Mouse (Mus musculus) MEL (cell line): ENCODE measurements around the gene Sfrp4. TPM values are rescaled to one million over a fixed set of nuclear protein-coding genes. Genes with fewer than 3 reads are reported as not detected.

Experiments used
- DNase-seq: peaks from one replicate; pipeline ENCODE4 v3.0.0; 2011; ENCODE audit warnings: low read depth, low spot score
- H3K27ac ChIP-seq: 2 replicates; pipeline ENCODE4 v1.5.1; 2012; ENCODE audit warnings: low read depth, mild to moderate bottlenecking, control low read depth, low read length, moderate library complexity; ENCODE audit not compliant: control insufficient read depth
- H3K27me3 ChIP-seq, 2 experiments: fragments of 150-350 bp in 1 of 2; sonication (generic) in 1 of 2; 2 replicates each; pipeline ENCODE4 v1.6.1; 2012; ENCODE audit warnings: low read length in 2 of 2, mild to moderate bottlenecking in 2 of 2, improper control_type of control experiment in 1 of 2, moderate library complexity in 1 of 2; ENCODE audit not compliant: insufficient read depth in 2 of 2, control insufficient read depth in 1 of 2
- H3K36me3 ChIP-seq, 2 experiments: 2 replicates each; pipeline ENCODE4 v1.6.1; 2012 to 2014; ENCODE audit warnings: low read length in 2 of 2, improper control_type of control experiment in 1 of 2, inconsistent platforms in 1 of 2, mild to moderate bottlenecking in 1 of 2; ENCODE audit not compliant: insufficient read depth in 2 of 2, control insufficient read depth in 1 of 2
- H3K4me1 ChIP-seq, 2 experiments: fragments of 150-350 bp in 1 of 2; sonication (generic) in 1 of 2; 2 replicates each; pipeline ENCODE4 v1.6.1; 2012; ENCODE audit warnings: low read length in 2 of 2, improper control_type of control experiment in 1 of 2, mild to moderate bottlenecking in 1 of 2; ENCODE audit not compliant: insufficient read depth in 2 of 2, control insufficient read depth in 1 of 2
- H3K4me3 ChIP-seq, 2 experiments: fragments of 150-350 bp in 1 of 2; sonication (generic) in 1 of 2; 2 replicates each; pipeline ENCODE4 v1.5.1; 2012; ENCODE audit warnings: low read depth in 2 of 2, low read length in 2 of 2, mild to moderate bottlenecking in 2 of 2, moderate library complexity in 2 of 2, control low read depth in 1 of 2, improper control_type of control experiment in 1 of 2; ENCODE audit not compliant: control insufficient read depth in 1 of 2, insufficient read depth in 1 of 2
- H3K79me2 ChIP-seq: 2 replicates; pipeline ENCODE4 v1.6.1; 2012; ENCODE audit warnings: mild to moderate bottlenecking, low read length, moderate library complexity; ENCODE audit not compliant: control insufficient read depth, poor library complexity, insufficient read depth
- H3K9ac ChIP-seq: 2 replicates; pipeline ENCODE4 v1.6.1; 2012; ENCODE audit warnings: low read depth, mild to moderate bottlenecking, control low read depth, low read length, moderate library complexity; ENCODE audit not compliant: control insufficient read depth, poor library complexity, severe bottlenecking
- H3K9me3 ChIP-seq: fragments of 150-350 bp; sonication (generic); replicated peaks from 2 replicates; pipeline ENCODE4 v1.6.1; 2012; ENCODE audit warnings: mild to moderate bottlenecking, low read length, improper control_type of control experiment, moderate library complexity; ENCODE audit not compliant: insufficient read depth
- CHD1 ChIP-seq: IDR thresholded peaks from 2 replicates; pipeline ENCODE4 v1.6.1; 2012; ENCODE audit warnings: low read depth, mild to moderate bottlenecking, inconsistent platforms, low read length, improper control_type of control experiment
- CHD2 ChIP-seq: IDR thresholded peaks from 2 replicates; pipeline ENCODE4 v1.6.1; 2011; ENCODE audit warnings: low read length, improper control_type of control experiment
- CTCF ChIP-seq, 3 experiments: IDR thresholded peaks in 2 of 3; conservative IDR thresholded peaks in 1 of 3; 2 replicates each; pipeline ENCODE4 v1.5.1; 2011 to 2012; ENCODE audit warnings: low read length in 3 of 3, low read depth in 2 of 3, mild to moderate bottlenecking in 2 of 3, improper control_type of control experiment in 1 of 3, inconsistent platforms in 1 of 3, mixed read lengths in 1 of 3, moderate library complexity in 1 of 3; ENCODE audit not compliant: control insufficient read depth in 1 of 3, insufficient read depth in 1 of 3, poor library complexity in 1 of 3, severe bottlenecking in 1 of 3
- GATA1 ChIP-seq: IDR thresholded peaks from 2 replicates; pipeline ENCODE4 v1.6.1; 2011; ENCODE audit warnings: low read depth, low read length, improper control_type of control experiment
- JUND ChIP-seq: IDR thresholded peaks from 2 replicates; pipeline ENCODE4 v1.6.1; 2011; ENCODE audit warnings: low read depth, mild to moderate bottlenecking, improper control_type of control experiment, low read length
- KAT2A ChIP-seq: conservative IDR thresholded peaks from 2 replicates; pipeline ENCODE4 v1.6.1; 2012; ENCODE audit warnings: low read depth, low read length, improper control_type of control experiment, inconsistent platforms
- MAX ChIP-seq: IDR thresholded peaks from 2 replicates; pipeline ENCODE4 v1.6.1; 2011; ENCODE audit warnings: low read length, improper control_type of control experiment
- MEF2A ChIP-seq: IDR thresholded peaks from 2 replicates; pipeline ENCODE4 v1.6.1; 2014; ENCODE audit warnings: low read depth, mild to moderate bottlenecking, inconsistent platforms, low read length, improper control_type of control experiment; ENCODE audit not compliant: poor library complexity, insufficient replicate concordance, severe bottlenecking; ENCODE audit errors: extremely low read depth
- MXI1 ChIP-seq: IDR thresholded peaks from 2 replicates; pipeline ENCODE4 v1.6.1; 2011; ENCODE audit warnings: mild to moderate bottlenecking, low read depth, low read length, improper control_type of control experiment
- NRF1 ChIP-seq: IDR thresholded peaks from 2 replicates; pipeline ENCODE4 v1.6.1; 2014; ENCODE audit warnings: low read depth, mild to moderate bottlenecking, inconsistent platforms, low read length, improper control_type of control experiment, moderate library complexity; ENCODE audit not compliant: poor library complexity, insufficient read depth, severe bottlenecking
- RAD21 ChIP-seq: IDR thresholded peaks from 2 replicates; pipeline ENCODE4 v1.6.1; 2011; ENCODE audit warnings: mild to moderate bottlenecking, low read depth, low read length, improper control_type of control experiment
- TAL1 ChIP-seq: IDR thresholded peaks from 2 replicates; pipeline ENCODE4 v1.6.1; 2012; ENCODE audit warnings: mild to moderate bottlenecking, inconsistent platforms, low read length, moderate library complexity, mixed read lengths
- TBP ChIP-seq: IDR thresholded peaks from 2 replicates; pipeline ENCODE4 v1.8.0; 2011; ENCODE audit warnings: low read depth, low read length, improper control_type of control experiment
- TCF12 ChIP-seq: IDR thresholded peaks from 2 replicates; pipeline ENCODE4 v1.6.1; 2014; ENCODE audit warnings: low read depth, mild to moderate bottlenecking, inconsistent platforms, low read length, improper control_type of control experiment, moderate library complexity
- UBTF ChIP-seq: IDR thresholded peaks from 2 replicates; pipeline ENCODE4 v1.6.1; 2012; ENCODE audit warnings: low read depth, mild to moderate bottlenecking, inconsistent platforms, low read length, improper control_type of control experiment, moderate library complexity, borderline replicate concordance; ENCODE audit not compliant: insufficient read depth
- USF1 ChIP-seq: IDR thresholded peaks from 2 replicates; pipeline ENCODE4 v1.6.1; 2014; ENCODE audit warnings: low read depth, mild to moderate bottlenecking, inconsistent platforms, low read length, improper control_type of control experiment, moderate library complexity
- USF2 ChIP-seq, 2 experiments: IDR thresholded peaks; 2 replicates each; pipeline ENCODE4 v1.6.1; 2011 to 2012; ENCODE audit warnings: improper control_type of control experiment in 2 of 2, low read length in 2 of 2, borderline replicate concordance in 1 of 2, inconsistent platforms in 1 of 2, low read depth in 1 of 2, mild to moderate bottlenecking in 1 of 2; ENCODE audit not compliant: insufficient read depth in 1 of 2
- ZKSCAN1 ChIP-seq: IDR thresholded peaks from 2 replicates; pipeline ENCODE4 v1.6.1; 2012; ENCODE audit warnings: low read depth, mild to moderate bottlenecking, inconsistent platforms, low read length, improper control_type of control experiment, moderate library complexity
- polyA plus RNA-seq, 2 experiments: library from polyadenylated mRNA; stranded (reverse) in 1 of 2; unstranded in 1 of 2; fragments of >175 nt in 1 of 2; fragments of >200 nt in 1 of 2; gene quantifications; 2 replicates each; pipeline versions ENCODE4 v1.2.1 to v1.2.4; 2012; ENCODE audit warnings: low replicate concordance in 2 of 2, low read depth in 1 of 2; ENCODE audit not compliant: insufficient read length in 2 of 2, insufficient read depth in 1 of 2, missing spikeins in 1 of 2
- total RNA-seq: library from RNA; depleted of rRNA; stranded (reverse); fragments of 300-350 nt; gene quantifications from 2 replicates; pipeline ENCODE4 v1.2.3, GENCODE M21; 2012

Gene Sfrp4
- total and polyA plus RNA-seq, 3 experiments = 0.19 TPM; not detected in 2

- H3K9ac ChIP-seq = no peak overlapping the region
- no peak for DNase-seq
- no peaks in the 10 kb centered on the region for H3K79me2 ChIP-seq
- H3K4me3 ChIP-seq = no peak overlapping the region
- no peak overlapping the region for H3K27ac ChIP-seq
- no peak for TF ChIP-seq MXI1
- TF ChIP-seq GATA1 = no peak
- TF ChIP-seq MAX = no peak
- no peak for TF ChIP-seq ZKSCAN1
- TF ChIP-seq TCF12 = no peak
- no peak for TF ChIP-seq USF2 (IDR thresholded peaks at IDR 0.05; ENCODE audit: borderline replicate concordance in 1 of 2, insufficient read depth in 1 of 2, low read depth in 1 of 2, low read length in 2 of 2)
- TF ChIP-seq USF1 = no peak
- no peak for TF ChIP-seq JUND
- no peak for TF ChIP-seq CTCF (IDR thresholded peaks at IDR 0.05 in 2 of 3, conservative IDR thresholded peaks at IDR 0.05 in 1 of 3; ENCODE audit: control insufficient read depth in 1 of 3, insufficient read depth in 1 of 3, low read depth in 2 of 3, low read length in 3 of 3, poor library complexity in 1 of 3, severe bottlenecking in 1 of 3)
- no peak for TF ChIP-seq CHD2
- no peak for TF ChIP-seq TBP
- no peak for TF ChIP-seq NRF1
- TF ChIP-seq MEF2A = no peak
- no peak for TF ChIP-seq CHD1
- TF ChIP-seq UBTF = no peak
- no peak for TF ChIP-seq TAL1
- TF ChIP-seq KAT2A = no peak
- no peaks in the 10 kb centered on the region for H3K9me3 ChIP-seq
- H3K4me1 ChIP-seq = no peaks in the 10 kb centered on the region
- H3K27me3 ChIP-seq = peaks cover 0 to 3% of the 10 kb centered on the region in 2 experiments; a peak in 2 of 4 replicates
- H3K36me3 ChIP-seq = no peaks in the 10 kb centered on the region
These were observed 31.7 kb upstream of the Sfrp4 start for GRCm38 (mm10) chr13:19590996-19591759.

GRCm38 (mm10) chr13:19595141-19595540, 27.8 kb upstream of the Sfrp4 start:
- H3K9ac ChIP-seq = no peak overlapping the region
- H3K27ac ChIP-seq = no peak overlapping the region
- H3K27me3 ChIP-seq = peaks cover 0 to 5% of the 10 kb centered on the region in 2 experiments; a peak in 2 of 4 replicates
- peaks cover 3 to 6% of the 10 kb centered on the region in 2 experiments; a peak in 2 of 4 replicates for H3K4me1 ChIP-seq
- no peaks in the 10 kb centered on the region for H3K9me3 ChIP-seq
- no peak overlapping the region for H3K4me3 ChIP-seq
- no peak for TF ChIP-seq RAD21
- H3K79me2 ChIP-seq = no peaks in the 10 kb centered on the region
- DNase-seq = no peak
- peaks cover 0 to 2% of the 10 kb centered on the region in 2 experiments; a peak in 2 of 4 replicates for H3K36me3 ChIP-seq
